Mouse (Mus musculus): ENCODE data around the gene Cd200r3.

The Cd200r3 gene

GRCm38 (mm10) chr16:44943468-44943867 lies at the start of gene Cd200r3:
Gene Cd200r3 (plus strand): TSS chr16:44943678.
- DNase-seq, result no peak

DNA sequence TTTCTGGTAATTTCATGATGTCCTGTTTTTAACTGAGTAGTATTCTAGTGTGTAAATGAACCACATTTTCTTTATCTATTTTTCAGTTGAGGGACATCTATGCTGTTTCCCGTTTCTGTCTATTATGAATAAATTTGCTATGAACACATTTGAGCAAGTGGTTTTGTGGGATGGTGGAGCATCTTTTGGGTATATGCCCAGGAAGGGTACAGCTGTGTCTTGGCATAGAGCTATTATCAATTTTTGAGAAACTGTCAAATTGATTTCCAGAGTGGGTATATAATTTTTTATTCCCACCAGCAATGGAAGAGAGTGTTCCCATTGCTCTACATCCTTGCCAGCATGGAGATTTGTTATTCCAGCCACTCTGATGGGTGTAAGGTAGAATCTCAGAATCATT lies 11.5 kb upstream of the Cd200r3 start:
- no peak for DNase-seq

- DNase-seq, result no peak
These were observed 8.1 kb downstream of the Cd200r3 start for GRCm38 (mm10) chr16:44951360-44952114.

GRCm38 (mm10) chr16:44962296-44962695 lies 18.8 kb downstream of the Cd200r3 start:
- no peak for DNase-seq

- peak in 1 of 2 experiments; percentile 21 for DNase-seq
These were observed 19.3 kb downstream of the Cd200r3 start for GRCm38 (mm10) chr16:44962777-44963176.

- DNase-seq, result no peak
These were observed 21.3 kb downstream of the Cd200r3 start for GRCm38 (mm10) chr16:44964526-44965374.

- no peak for DNase-seq
These were observed 21.9 kb downstream of the Cd200r3 start for GRCm38 (mm10) chr16:44965428-44965827.

DNA sequence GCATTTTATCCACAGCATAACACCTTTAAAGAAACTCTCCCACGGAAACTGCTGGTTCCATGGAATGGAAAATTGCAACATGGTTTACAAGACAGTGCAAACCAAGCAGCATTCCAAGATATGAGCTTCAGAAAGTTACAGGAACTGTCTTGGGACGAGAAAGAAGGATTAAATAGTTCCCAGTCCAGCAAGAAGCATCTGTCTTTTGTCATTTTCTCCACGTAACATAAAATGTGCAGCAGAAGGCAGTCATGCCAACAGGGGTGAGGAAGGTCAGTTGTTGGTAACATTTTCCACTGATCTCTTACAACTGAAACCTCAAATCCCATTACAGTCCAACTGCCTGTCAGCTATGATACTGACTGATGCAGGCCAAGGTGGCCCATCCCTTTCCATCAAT lies 22.4 kb downstream of the Cd200r3 start:
- DNase-seq, result peak in 1 of 2 experiments; percentile 36

- DNase-seq, result no peak
These were observed 23.4 kb downstream of the Cd200r3 start for GRCm38 (mm10) chr16:44966891-44967290.

DNA sequence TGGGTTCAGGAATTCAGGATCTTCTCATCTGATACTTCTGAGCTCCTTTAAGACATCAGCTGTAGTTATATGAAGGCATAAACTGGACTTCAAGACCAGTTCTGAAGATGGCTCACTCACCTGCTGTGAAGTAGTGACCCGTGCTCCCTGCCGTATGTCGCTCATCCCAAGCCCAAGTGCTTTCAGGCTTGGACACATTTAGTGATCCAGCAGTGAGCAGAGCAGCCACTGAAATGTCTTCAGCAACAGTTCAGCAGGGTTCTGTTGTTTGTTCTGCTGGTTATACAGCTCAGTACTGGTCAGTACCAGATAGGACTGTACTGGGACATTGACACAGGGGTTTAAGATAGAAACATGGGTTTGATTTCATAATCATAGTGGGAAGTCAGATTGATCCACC lies 24.6 kb downstream of the Cd200r3 start:
- DNase-seq, result no peak

GRCm38 (mm10) chr16:44970925-44971324 lies 27.4 kb downstream of the Cd200r3 start:
- no peak for DNase-seq

DNA sequence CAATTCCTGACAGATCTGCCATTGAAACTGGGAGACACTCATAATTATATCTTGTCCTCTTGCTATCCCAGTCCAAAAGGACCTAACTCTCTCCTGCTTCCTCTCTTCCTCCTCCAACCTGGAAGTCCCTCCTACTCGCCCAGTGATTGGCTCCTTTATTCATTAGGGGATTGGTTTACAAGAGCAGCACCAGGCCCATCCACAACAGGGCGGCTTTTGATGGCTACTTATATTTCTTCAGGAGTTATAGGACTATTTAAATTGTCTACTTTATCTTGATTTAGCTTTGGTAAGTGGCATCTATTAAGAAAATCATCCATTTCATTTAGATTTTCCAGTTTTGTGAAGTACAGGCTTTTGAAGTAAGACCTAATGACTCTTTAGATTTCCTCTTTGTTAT lies 30.6 kb downstream of the Cd200r3 start:
- DNase-seq, result no peak

GRCm38 (mm10) chr16:44976081-44976480 lies 32.6 kb downstream of the Cd200r3 start:
- no peak for DNase-seq

GRCm38 (mm10) chr16:44976892-44977633 lies 33.6 kb downstream of the Cd200r3 start:
- DNase-seq, result no peak

DNA sequence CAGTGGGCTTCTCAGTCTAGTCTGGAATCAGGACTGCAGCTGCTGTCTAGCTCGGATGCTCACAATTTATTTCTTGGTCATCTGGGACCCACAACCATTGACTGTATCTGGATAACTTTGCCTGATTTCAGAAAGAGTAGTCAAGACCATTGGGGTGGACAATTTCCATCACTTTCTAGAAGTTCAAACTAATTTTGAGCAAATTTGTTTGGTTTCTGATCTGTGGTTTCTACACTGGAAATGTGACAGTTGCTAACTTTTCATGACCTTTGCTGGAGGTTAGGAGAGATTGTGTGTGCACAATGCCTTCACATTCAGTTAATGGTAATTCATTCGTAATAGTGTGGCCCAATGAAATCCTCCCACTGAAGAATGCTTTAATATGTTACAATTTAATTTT lies 34.7 kb downstream of the Cd200r3 start:
- no peak for DNase-seq

DNA sequence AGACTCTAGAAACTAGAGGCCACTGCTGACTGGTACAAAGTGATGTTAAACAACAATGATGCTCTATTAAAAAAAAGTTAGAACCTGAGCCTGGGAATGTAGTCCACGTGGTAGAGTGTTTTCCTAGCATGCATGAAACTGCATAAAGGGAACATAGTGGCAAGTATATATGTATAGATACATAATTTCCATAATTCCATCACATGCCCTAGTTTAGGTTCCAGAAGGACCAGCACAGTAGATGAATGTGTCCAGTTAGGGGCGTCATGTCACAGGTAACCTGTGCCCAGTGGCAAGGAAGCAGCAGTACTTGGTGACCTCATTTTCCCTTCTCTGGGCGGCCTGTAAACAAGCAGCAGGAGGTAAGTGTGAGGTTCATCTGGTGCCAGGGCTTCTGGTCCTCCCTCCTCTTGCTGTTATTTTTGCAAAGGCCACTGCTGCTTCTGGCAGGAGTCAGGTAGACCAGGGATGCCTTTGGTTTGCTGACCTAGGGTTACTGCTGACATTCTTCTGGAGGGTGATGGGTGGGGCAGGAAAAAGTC lies 35.9 kb downstream of the Cd200r3 start:
- DNase-seq, result no peak

GRCm38 (mm10) chr16:44982972-44983371 lies 39.5 kb downstream of the Cd200r3 start:
- DNase-seq, result no peak

GRCm38 (mm10) chr16:44983379-44984060 lies 40.0 kb downstream of the Cd200r3 start:
- DNase-seq, result no peak

DNA sequence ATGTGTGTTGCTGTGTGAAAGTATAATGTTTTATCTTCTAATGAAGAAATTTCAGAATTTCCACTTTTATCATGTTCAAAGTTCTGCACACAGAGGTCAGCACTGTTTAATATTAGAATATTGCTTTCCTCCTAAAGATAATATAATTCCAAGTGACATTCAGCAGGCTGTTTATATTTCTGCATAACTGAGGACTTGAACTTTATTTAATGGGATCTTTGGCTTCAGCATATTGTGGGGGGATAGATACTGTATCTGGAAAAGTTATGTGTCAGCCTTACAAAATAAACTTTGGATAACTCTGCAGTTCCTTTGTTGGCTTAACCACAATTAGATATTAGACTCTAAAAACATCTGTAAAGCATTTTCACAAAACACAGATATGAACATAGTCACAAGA lies 40.6 kb downstream of the Cd200r3 start:
- no peak for DNase-seq

- DNase-seq, result no peak
These were observed 41.4 kb downstream of the Cd200r3 start for GRCm38 (mm10) chr16:44984925-44985324.

- DNase-seq, result no peak
These were observed 42.6 kb downstream of the Cd200r3 start for GRCm38 (mm10) chr16:44986029-44986428.

- DNase-seq, result no peak
These were observed 45.3 kb downstream of the Cd200r3 start for GRCm38 (mm10) chr16:44988667-44989357.
